Comparison of ENCODE assay signal across 8 mouse cellular contexts in genomic region chr19:6950613-6951153, GRCm38 (mm10). TPM values are rescaled to one million over a fixed set of nuclear protein-coding genes. Genes with fewer than 3 reads are reported as not detected.
DNase-seq lines count a peak whose midpoint lies in the region; ATAC-seq and TF ChIP-seq lines count a peak whose summit lies in the region.

No protein-coding gene starts in this region.

- no peak for TF ChIP-seq EP300 in liver, embryonic 14.5 days (IDR thresholded peaks at IDR 0.05; ENCODE audit: low read depth)

- TF ChIP-seq CTCF in cortical plate, adult 2 months (IDR thresholded peaks at IDR 0.05; ENCODE audit: extremely low read depth, insufficient read depth, low read length) = no peak
- TF ChIP-seq CTCF in liver, embryonic 14.5 days (IDR thresholded peaks at IDR 0.05; ENCODE audit: low read depth) = no peak

- H3K4me3 ChIP-seq in cortical plate, adult 2 months (ENCODE audit: insufficient read depth, low read length) = peak overlapping the region; percentile 66
- H3K4me3 ChIP-seq in heart, embryonic 12.5 days = peak overlapping the region; percentile 63
- peak overlapping the region; percentile 64 for H3K4me3 ChIP-seq in kidney, embryonic 16.5 days (ENCODE audit: low read length)
- peak overlapping the region; percentile 70 to 87 for H3K4me3 ChIP-seq in liver, embryonic 14.5 days (ENCODE audit: insufficient read depth in 1 of 2, low read depth in 2 of 2, low read length in 2 of 2)

- H3K9me3 ChIP-seq in heart, embryonic 12.5 days (replicated peaks) = no peaks in the 10 kb centered on the region
- H3K9me3 ChIP-seq in kidney, embryonic 16.5 days (ENCODE audit: low read length) = no peaks in the 10 kb centered on the region
- H3K9me3 ChIP-seq in liver, embryonic 14.5 days (ENCODE audit: control insufficient read depth, low read length) = no peaks in the 10 kb centered on the region

- H3K36me3 ChIP-seq in heart, embryonic 12.5 days = peaks cover 22% of the 10 kb centered on the region
- H3K36me3 ChIP-seq in kidney, embryonic 16.5 days (ENCODE audit: insufficient read depth, low read length) = peaks cover 22% of the 10 kb centered on the region
- H3K36me3 ChIP-seq in liver, embryonic 14.5 days (replicated peaks; ENCODE audit: control insufficient read depth, insufficient read depth, low read depth) = no peaks in the 10 kb centered on the region

- 0% methylated on average over 28 of the region's 28 CpGs for WGBS in heart, embryonic 12.5 days
- under 1% methylated on average over 28 of the region's 28 CpGs for WGBS in kidney, embryonic 16.5 days
- WGBS in liver, embryonic 14.5 days (ENCODE audit: insufficient replicate concordance) = under 1% methylated on average over 28 of the region's 28 CpGs

- TF ChIP-seq POLR2A in cortical plate, adult 2 months (IDR thresholded peaks at IDR 0.05; ENCODE audit: extremely low read depth, insufficient read depth, low read length) = peak; percentile 78; the same call in 1 of the 2 replicates

- peak; percentile 15 for ATAC-seq in heart, embryonic 12.5 days (ENCODE audit: insufficient number of reproducible peaks, low FRiP score)
- peak; percentile 43 for ATAC-seq in kidney, embryonic 16.5 days (ENCODE audit: low FRiP score, low TSS enrichment)
- ATAC-seq in liver, embryonic 14.5 days (ENCODE audit: insufficient read depth) = peak; percentile 13; the same call in 1 of the 2 replicates

- peak; percentile 75 for DNase-seq in 3T3-L1 (ENCODE audit: low read depth, low spot score)
- peak; percentile 83 for DNase-seq in R1 (ENCODE audit: low read depth, low spot score)
- DNase-seq in liver, embryonic 14.5 days (ENCODE audit: low read depth in 3 of 3, low spot score in 3 of 3) = no peak
- DNase-seq in naive thymus-derived CD4-positive, alpha-beta T cell, adult 2 months (ENCODE audit: low read depth) = peak; percentile 64
- peak; percentile 53 for DNase-seq in urinary bladder, postnatal 14 days (ENCODE audit: low spot score)

- H3K4me1 ChIP-seq in cortical plate, adult 2 months (ENCODE audit: control insufficient read depth, insufficient read depth, low read length) = peaks cover 2% of the 10 kb centered on the region; the same call in 1 of the 2 replicates
- H3K4me1 ChIP-seq in heart, embryonic 12.5 days (replicated peaks) = peaks cover 40% of the 10 kb centered on the region
- peaks cover 18% of the 10 kb centered on the region for H3K4me1 ChIP-seq in kidney, embryonic 16.5 days (ENCODE audit: insufficient read depth, low read length)
- H3K4me1 ChIP-seq in liver, embryonic 14.5 days (replicated peaks; ENCODE audit: control insufficient read depth in 2 of 2, insufficient read depth in 2 of 2, low read length in 1 of 2) = peaks cover 13 to 19% of the 10 kb centered on the region in 2 experiments

- peak overlapping the region; percentile 80 for H3K9ac ChIP-seq in heart, embryonic 12.5 days
- H3K9ac ChIP-seq in kidney, embryonic 16.5 days (replicated peaks; ENCODE audit: low read length) = peak overlapping the region; percentile 81
- H3K9ac ChIP-seq in liver, embryonic 14.5 days (replicated peaks) = peak overlapping the region; percentile 78

- H3K4me2 ChIP-seq in heart, embryonic 12.5 days = peak overlapping the region; percentile 78
- H3K4me2 ChIP-seq in kidney, embryonic 16.5 days (replicated peaks; ENCODE audit: low read depth, low read length) = peak overlapping the region; percentile 87
- peak overlapping the region; percentile 96 for H3K4me2 ChIP-seq in liver, embryonic 14.5 days (ENCODE audit: low read depth)

- peak overlapping the region; percentile 72 for H3K27ac ChIP-seq in cortical plate, adult 2 months (ENCODE audit: insufficient read depth, low read length)
- peak overlapping the region; percentile 98 for H3K27ac ChIP-seq in heart, embryonic 12.5 days (ENCODE audit: poor library complexity, severe bottlenecking)
- H3K27ac ChIP-seq in kidney, embryonic 16.5 days (ENCODE audit: low read length) = peak overlapping the region; percentile 99
- H3K27ac ChIP-seq in liver, embryonic 14.5 days = peak overlapping the region; percentile 86

- H3K27me3 ChIP-seq in heart, embryonic 12.5 days (replicated peaks) = no peaks in the 10 kb centered on the region
- H3K27me3 ChIP-seq in kidney, embryonic 16.5 days (ENCODE audit: insufficient read depth, low read length) = no peaks in the 10 kb centered on the region
- H3K27me3 ChIP-seq in liver, embryonic 14.5 days (ENCODE audit: control insufficient read depth, insufficient read depth, low read length) = no peaks in the 10 kb centered on the region

RNA-seq across cellular contexts. Expression of gene Gpr137, which starts 8.4 kb away (rescaled TPM):
- polyA plus RNA-seq in cortical plate, adult 2 months (2012; rRNA removed) = 117 and 121 TPM in 2 replicates
- polyA plus RNA-seq in heart, embryonic 12.5 days (2016; fragmentation: Nextera tagmentation; extraction: Ambion mirVana) = 21.0 and 23.7 TPM in 2 replicates
- 29.5 and 30.4 TPM in 2 replicates for polyA plus RNA-seq in kidney, embryonic 16.5 days (2015; fragmentation: Nextera tagmentation; extraction: Ambion mirVana)
- 5.5 and 8.8 TPM in 2 replicates for polyA plus RNA-seq in liver, embryonic 14.5 days (2012; rRNA removed)
- polyA plus RNA-seq in liver, embryonic 14.5 days (2014; fragmentation: Nextera tagmentation; extraction: Ambion mirVana) = 4.4 and 4.5 TPM in 2 replicates

RNA-seq across cellular contexts. Expression of gene Bad, which starts 9.0 kb away (rescaled TPM):
- 60.4 and 66.3 TPM in 2 replicates for polyA plus RNA-seq in cortical plate, adult 2 months (2012; rRNA removed)
- polyA plus RNA-seq in heart, embryonic 12.5 days (2016; fragmentation: Nextera tagmentation; extraction: Ambion mirVana) = 53.4 and 54.5 TPM in 2 replicates
- polyA plus RNA-seq in kidney, embryonic 16.5 days (2015; fragmentation: Nextera tagmentation; extraction: Ambion mirVana) = 71.2 and 86.6 TPM in 2 replicates
- 22.3 and 22.8 TPM in 2 replicates for polyA plus RNA-seq in liver, embryonic 14.5 days (2012; rRNA removed)
- polyA plus RNA-seq in liver, embryonic 14.5 days (2014; fragmentation: Nextera tagmentation; extraction: Ambion mirVana) = 25.7 and 27.9 TPM in 2 replicates

RNA-seq across cellular contexts. Expression of gene Kcnk4, which starts 16.4 kb away (rescaled TPM):
- 57.1 and 59.0 TPM in 2 replicates for polyA plus RNA-seq in cortical plate, adult 2 months (2012; rRNA removed)
- polyA plus RNA-seq in heart, embryonic 12.5 days (2016; fragmentation: Nextera tagmentation; extraction: Ambion mirVana) = 0.14 and 0.29 TPM in 2 replicates
- polyA plus RNA-seq in kidney, embryonic 16.5 days (2015; fragmentation: Nextera tagmentation; extraction: Ambion mirVana) = 0.42 and 0.71 TPM in 2 replicates
- not detected in 2 replicates for polyA plus RNA-seq in liver, embryonic 14.5 days (2012; rRNA removed)
- polyA plus RNA-seq in liver, embryonic 14.5 days (2014; fragmentation: Nextera tagmentation; extraction: Ambion mirVana) = 0.05 TPM in 1 of 2 replicates, not detected in the other

RNA-seq across cellular contexts. Expression of gene Ppp1r14b, which starts 24.1 kb away (rescaled TPM):
- polyA plus RNA-seq in cortical plate, adult 2 months (2012; rRNA removed) = 48.3 and 49.4 TPM in 2 replicates
- 194 and 198 TPM in 2 replicates for polyA plus RNA-seq in heart, embryonic 12.5 days (2016; fragmentation: Nextera tagmentation; extraction: Ambion mirVana)
- polyA plus RNA-seq in kidney, embryonic 16.5 days (2015; fragmentation: Nextera tagmentation; extraction: Ambion mirVana) = 51.5 and 53.8 TPM in 2 replicates
- polyA plus RNA-seq in liver, embryonic 14.5 days (2012; rRNA removed) = 52.2 and 69.6 TPM in 2 replicates
- polyA plus RNA-seq in liver, embryonic 14.5 days (2014; fragmentation: Nextera tagmentation; extraction: Ambion mirVana) = 74.0 and 79.2 TPM in 2 replicates

RNA-seq across cellular contexts. Expression of gene Catsperz, which starts 25.5 kb away (rescaled TPM):
- polyA plus RNA-seq in cortical plate, adult 2 months (2012; rRNA removed) = 31.9 and 33.9 TPM in 2 replicates
- 2.2 and 2.3 TPM in 2 replicates for polyA plus RNA-seq in heart, embryonic 12.5 days (2016; fragmentation: Nextera tagmentation; extraction: Ambion mirVana)
- 3.4 and 3.7 TPM in 2 replicates for polyA plus RNA-seq in kidney, embryonic 16.5 days (2015; fragmentation: Nextera tagmentation; extraction: Ambion mirVana)
- polyA plus RNA-seq in liver, embryonic 14.5 days (2012; rRNA removed) = 0.13 and 0.16 TPM in 2 replicates
- polyA plus RNA-seq in liver, embryonic 14.5 days (2014; fragmentation: Nextera tagmentation; extraction: Ambion mirVana) = 0.28 and 0.37 TPM in 2 replicates

Comparison
In these comparisons a context has a peak if more than half of its experiments do, and no peak if none do; other contexts are left out.
1. DNase-seq: peak in 3T3-L1 (single experiment), R1 (single experiment), naive thymus-derived CD4-positive, alpha-beta T cell, adult 2 months (single experiment) and urinary bladder, postnatal 14 days (single experiment); none in liver, embryonic 14.5 days (0 of 3).
2. RNA of gene Kcnk4, which starts 16.4 kb away (polyA plus RNA-seq): 57.1 to 59.0 TPM in cortical plate, adult 2 months; 0.42 to 0.71 TPM in kidney, embryonic 16.5 days, 0.14 to 0.29 TPM in heart, embryonic 12.5 days and 0.05 TPM in liver, embryonic 14.5 days; every median in the first group is over 10 times any median in the second.
3. Peak in every context shown above with its lines, with median percentiles within 50 percentile points of each other: H3K27ac ChIP-seq, H3K4me3 ChIP-seq, ATAC-seq, H3K4me2 ChIP-seq and H3K9ac ChIP-seq.